Mouse (Mus musculus) limb, embryonic 11.5 days (tissue): ENCODE data around the gene Strip2. TPM values are rescaled to one million over a fixed set of nuclear protein-coding genes. Genes with fewer than 3 reads are reported as not detected.

Source experiments
- ATAC-seq: fragments of 200-750 bp; cut with Nextera tagmentation; 2 replicates; pipeline ENCODE4 v1.8.0; 2017; ENCODE audit warnings: low read depth; ENCODE audit not compliant: insufficient number of reproducible peaks, low FRiP score, low TSS enrichment
- DNase-seq: peaks from one replicate; pipeline ENCODE4 v3.0.0-alpha.2; 2015; ENCODE audit warnings: low spot score
- H3K27ac ChIP-seq: fragments of 300-500 bp; sonication (generic); replicated peaks from 2 replicates; pipeline ENCODE4 v1.5.1; 2014; ENCODE audit warnings: low read depth, mild to moderate bottlenecking, low read length
- H3K27me3 ChIP-seq: fragments of 300-500 bp; sonication (generic); 2 replicates; pipeline ENCODE4 v1.6.1; 2014; ENCODE audit warnings: mild to moderate bottlenecking, low read length, mixed read lengths; ENCODE audit not compliant: control insufficient read depth, insufficient read depth
- H3K36me3 ChIP-seq: fragments of 300-500 bp; sonication (generic); 2 replicates; pipeline ENCODE4 v1.6.1; 2014; ENCODE audit warnings: mild to moderate bottlenecking, low read length, moderate library complexity, mixed read lengths; ENCODE audit not compliant: control insufficient read depth, insufficient read depth
- H3K4me1 ChIP-seq: fragments of 300-500 bp; sonication (generic); 2 replicates; pipeline ENCODE4 v1.6.1; 2014; ENCODE audit warnings: low read length, mixed read lengths; ENCODE audit not compliant: control insufficient read depth, insufficient read depth
- H3K4me2 ChIP-seq: fragments of 300-500 bp; sonication (generic); 2 replicates; pipeline ENCODE4 v1.6.1; 2014; ENCODE audit warnings: low read depth, mild to moderate bottlenecking, moderate library complexity; ENCODE audit not compliant: severe bottlenecking
- H3K4me3 ChIP-seq: fragments of 300-500 bp; sonication (generic); 2 replicates; pipeline ENCODE4 v1.5.1; 2014; ENCODE audit warnings: low read depth, low read length
- H3K9ac ChIP-seq: fragments of 300-500 bp; sonication (generic); 2 replicates; pipeline ENCODE4 v1.6.1; 2014; ENCODE audit warnings: mild to moderate bottlenecking, low read length
- H3K9me3 ChIP-seq: fragments of 300-500 bp; sonication (generic); 2 replicates; pipeline ENCODE4 v1.6.1; 2016; ENCODE audit warnings: low read length; ENCODE audit not compliant: control insufficient read depth
- WGBS: fragments of 180-500 bp; shearing (Covaris S2); extraction: QIAGEN DNeasy Blood & Tissue Kit; methylation state at CpG from one replicate; pipeline ENCODE4 v1.1.7; 2014; 5-methylcytosine and 5-hydroxymethylcytosine counted together
- microRNA-seq: library from miRNA; unstranded; fragments of <30 nt; microRNA quantifications from one replicate; pipeline ENCODE4, GENCODE M21; 2016
- polyA plus RNA-seq: library from polyadenylated mRNA; unstranded; fragments of >200 nt; fragmentation: Nextera tagmentation; extraction: Ambion mirVana; gene quantifications from 2 replicates; pipeline ENCODE4 v1.2.1, GENCODE M21; 2014

Gene Strip2
- polyA plus RNA-seq, 1 experiment from 2014 or later, result 1.3 TPM

DNA sequence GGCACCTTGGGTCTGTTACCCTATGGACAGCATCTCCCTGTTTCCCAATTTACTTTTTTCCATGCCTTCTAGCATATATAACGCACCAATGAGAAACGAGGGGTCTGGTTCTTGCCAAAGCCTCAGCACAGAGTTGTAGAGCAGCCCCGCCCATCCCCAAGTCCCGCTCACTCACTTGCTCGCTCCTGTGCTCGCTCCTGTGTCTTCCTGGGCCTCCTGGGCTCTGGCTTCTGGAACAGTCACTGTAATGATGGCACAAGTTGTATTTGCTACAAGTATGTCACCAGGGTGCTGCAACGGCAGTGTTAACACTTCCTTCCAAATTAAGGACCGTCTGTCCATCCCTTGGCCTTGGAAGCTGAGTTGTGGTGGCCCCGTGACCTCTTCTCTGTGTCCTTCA lies 81.3 kb downstream of the Strip2 start:
- Histone ChIP-seq H3K9me3 (no peaks in the 10 kb centered on the region), H3K4me1 (no peaks in the 10 kb centered on the region), H3K27me3 (no peaks in the 10 kb centered on the region), H3K36me3 (no peaks in the 10 kb centered on the region), H3K27ac (no peak overlapping the region), H3K9ac (no peak overlapping the region), H3K4me2 (no peak overlapping the region), H3K4me3 (no peak overlapping the region)
- DNase-seq (no peak), ATAC-seq (no peak)
- 68% methylated on average over 9 of the region's 9 CpGs for WGBS

DNA sequence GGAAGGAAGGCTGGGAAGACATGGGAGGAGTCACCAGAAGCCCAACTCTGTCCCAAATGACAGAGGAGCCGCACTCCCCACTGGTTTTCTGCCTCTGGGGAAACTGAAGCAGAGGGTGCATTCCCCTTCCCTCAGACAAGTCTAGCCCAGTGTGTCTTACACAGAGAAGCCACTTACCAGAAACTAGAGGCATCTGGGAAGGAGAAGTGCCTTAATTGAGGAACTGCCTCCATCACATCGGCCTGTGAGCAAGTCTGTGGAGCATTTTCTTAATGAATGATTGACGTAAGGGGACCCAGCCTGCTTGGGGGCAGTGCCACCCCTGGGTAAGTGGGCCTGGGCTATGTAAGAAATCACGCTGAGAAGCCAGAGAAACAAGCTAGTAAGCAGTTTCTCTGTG lies 82.0 kb downstream of the Strip2 start:
- ATAC-seq (no peak), DNase-seq (no peak)
- no peak overlapping the region for H3K9ac ChIP-seq
- no peak overlapping the region for H3K27ac ChIP-seq
- H3K4me3 ChIP-seq, result no peak overlapping the region
- H3K4me2 ChIP-seq, result no peak overlapping the region
- WGBS, result 52% methylated on average over 4 of the region's 4 CpGs
- H3K36me3 ChIP-seq, result no peaks in the 10 kb centered on the region
- no peaks in the 10 kb centered on the region for H3K27me3 ChIP-seq
- no peaks in the 10 kb centered on the region for H3K9me3 ChIP-seq
- H3K4me1 ChIP-seq, result no peaks in the 10 kb centered on the region

DNA sequence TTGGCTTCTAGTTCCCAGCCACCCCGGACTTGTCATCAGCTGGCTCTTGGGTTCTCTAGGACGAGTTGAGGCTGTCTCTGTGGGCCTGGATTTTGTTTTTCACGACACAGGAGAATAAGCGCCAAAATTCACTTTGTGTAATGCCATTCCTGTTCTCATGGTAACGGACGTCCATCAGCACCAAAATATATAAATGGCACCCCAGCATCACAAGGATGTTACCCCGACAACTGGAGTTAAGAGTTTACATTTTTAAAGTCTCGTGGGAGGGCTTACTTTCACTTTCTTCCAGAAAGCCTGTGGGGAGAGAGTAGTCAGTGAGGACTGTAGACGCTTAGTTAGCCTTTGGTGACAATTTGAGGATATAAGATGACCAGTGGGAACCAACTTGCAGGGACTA lies 85.8 kb downstream of the Strip2 start:
- DNase-seq (no peak), ATAC-seq (no peak)
- 81% methylated on average over 9 of the region's 9 CpGs for WGBS
- H3K4me1 ChIP-seq, result no peaks in the 10 kb centered on the region
- no peak overlapping the region for H3K4me3 ChIP-seq
- H3K9ac ChIP-seq, result no peak overlapping the region
- H3K36me3 ChIP-seq, result no peaks in the 10 kb centered on the region
- no peak overlapping the region for H3K27ac ChIP-seq
- H3K27me3 ChIP-seq, result no peaks in the 10 kb centered on the region
- H3K4me2 ChIP-seq, result no peak overlapping the region
- H3K9me3 ChIP-seq, result no peaks in the 10 kb centered on the region

DNA sequence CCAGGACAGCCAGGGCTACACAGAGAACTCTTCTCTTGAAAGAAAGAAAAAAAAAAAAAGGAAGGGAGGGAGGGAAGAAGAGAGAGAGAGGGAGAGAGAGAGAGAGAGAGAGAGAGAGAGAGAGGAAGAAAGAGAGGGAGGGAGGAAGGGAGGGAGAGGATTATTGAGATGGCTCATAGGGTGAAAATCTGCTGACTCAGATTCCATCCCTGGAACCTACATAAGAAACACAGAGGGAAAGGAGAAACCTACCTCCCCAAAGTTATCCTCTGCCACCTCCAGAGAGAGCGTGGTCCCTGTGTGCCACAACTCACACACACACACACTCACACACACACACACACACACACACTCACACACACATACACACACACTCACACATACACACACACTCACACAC lies 89.0 kb downstream of the Strip2 start:
- no peak overlapping the region for H3K27ac ChIP-seq
- ATAC-seq, result no peak
- no peak overlapping the region for H3K9ac ChIP-seq
- H3K36me3 ChIP-seq, result no peaks in the 10 kb centered on the region
- H3K4me2 ChIP-seq, result no peak overlapping the region
- no peak overlapping the region for H3K4me3 ChIP-seq
- DNase-seq, result no peak
- H3K9me3 ChIP-seq, result no peaks in the 10 kb centered on the region
- 100% methylated on average over 1 of the region's 1 CpGs for WGBS
- H3K27me3 ChIP-seq, result no peaks in the 10 kb centered on the region
- no peaks in the 10 kb centered on the region for H3K4me1 ChIP-seq

DNA sequence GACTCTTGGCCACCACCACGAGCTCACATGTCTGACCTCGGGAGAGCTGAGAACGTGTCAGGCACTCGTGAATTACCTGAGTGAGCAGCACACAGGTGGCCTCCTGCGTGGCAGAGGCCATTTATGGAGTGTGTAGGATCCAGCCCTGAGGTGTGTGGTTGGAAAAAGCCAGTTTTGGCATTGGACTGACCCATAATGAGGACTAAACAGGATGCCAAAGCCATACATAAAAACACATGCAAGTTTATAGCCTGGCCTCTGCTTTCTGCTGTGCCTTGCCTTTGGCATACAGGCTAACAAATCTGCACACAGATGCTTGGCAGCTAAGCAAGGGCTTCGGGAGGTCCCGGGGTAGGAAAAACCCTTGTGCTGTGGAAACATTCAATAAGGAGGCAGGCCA lies 92.4 kb downstream of the Strip2 start:
- 70% methylated on average over 7 of the region's 7 CpGs for WGBS
- no peak overlapping the region for H3K4me2 ChIP-seq
- ATAC-seq, result no peak
- H3K9ac ChIP-seq, result no peak overlapping the region
- no peak overlapping the region for H3K27ac ChIP-seq
- H3K4me1 ChIP-seq, result no peaks in the 10 kb centered on the region
- no peaks in the 10 kb centered on the region for H3K27me3 ChIP-seq
- no peak for DNase-seq
- H3K4me3 ChIP-seq, result no peak overlapping the region
- no peaks in the 10 kb centered on the region for H3K36me3 ChIP-seq
- no peaks in the 10 kb centered on the region for H3K9me3 ChIP-seq

Small RNA genes within 50 kb of the gene (microRNA-seq; reads per million reads assigned to microRNA genes)
- not detected for gene Gm23049

Other genes with a start within 250 kb of the Strip2 start
- gene Tspan33, start 222.8 kb upstream of the Strip2 start, polyA plus RNA-seq, result 3.1 and 4.7 TPM in 2 replicates
- gene Smo, start 181.5 kb upstream of the Strip2 start, polyA plus RNA-seq, result 67.5 and 78.9 TPM in 2 replicates
- gene Ahcyl2, start 149.0 kb upstream of the Strip2 start, polyA plus RNA-seq, result 16.5 and 17.3 TPM in 2 replicates
- gene Nrf1, start 131.0 kb downstream of the Strip2 start, polyA plus RNA-seq, result 80.6 and 87.2 TPM in 2 replicates